Mouse (Mus musculus) adrenal gland, postnatal 10 days (tissue): Measurements from ENCODE around the gene Clec2i. TPM values are rescaled to one million over a fixed set of nuclear protein-coding genes. Genes with fewer than 3 reads are reported as not detected.

Experiments used
- microRNA-seq: library from miRNA; unstranded; fragments of <30 nt; microRNA quantifications from one replicate; pipeline ENCODE4 v1.2.0, GENCODE M21; 2021
- total RNA-seq, 2 experiments: library from RNA; stranded (reverse); gene quantifications; 2 replicates each; pipeline ENCODE4 v1.2.3; 2021

Gene Clec2i
- total RNA-seq, 2 experiments from 2014 or later, result 0.30 to 0.39 TPM

Small RNA genes within 50 kb of the gene (microRNA-seq; reads per million reads assigned to microRNA genes)
- gene Gm27336, result not detected

Other genes starting within 250 kb of the Clec2i start
- 1 to 10 TPM; 3.6 to 6.0 TPM for gene Clec2h, start 225.2 kb upstream of the Clec2i start, total RNA-seq
- not detected for gene Klrb1, start 164.5 kb upstream of the Clec2i start, total RNA-seq
- gene Klrb1c, start 98.4 kb upstream of the Clec2i start, total RNA-seq, result under 1 TPM; 0.54 to 0.55 TPM
- not detected for gene Gm44511, start 61.3 kb upstream of the Clec2i start, total RNA-seq
- gene Klrb1b, start 61.3 kb upstream of the Clec2i start, total RNA-seq, result under 1 TPM; 0.33 to 0.72 TPM
- gene BC035044, start 3.5 kb downstream of the Clec2i start, total RNA-seq, result 1 to 10 TPM; 1.6 to 2.5 TPM
- 1 to 10 TPM; 4.5 to 6.2 TPM for gene Clec2g, start 46.8 kb downstream of the Clec2i start, total RNA-seq
- under 1 TPM; 0.42 to 0.48 TPM for gene Klrb1f, start 158.3 kb downstream of the Clec2i start, total RNA-seq
- not detected for gene Clec2e, start 213.3 kb downstream of the Clec2i start, total RNA-seq